Mouse (Mus musculus) midbrain, embryonic 16.5 days (tissue): Measurements from ENCODE around the gene Spem1. TPM values are rescaled to one million over a fixed set of nuclear protein-coding genes. Genes with fewer than 3 reads are reported as not detected.
"Not testable (repeated sequence)": the region's sequence is repeated elsewhere in the genome, so short reads cannot be mapped to it uniquely, and the experiment has no call there.

Experiments
- ATAC-seq: fragments of 200-750 bp; cut with Nextera tagmentation; 2 replicates; pipeline ENCODE4 v1.8.0; 2017; ENCODE audit warnings: moderate TSS enrichment
- H3K27ac ChIP-seq: fragments of 300-500 bp; sonication (generic); 2 replicates; pipeline ENCODE4 v1.5.1; 2014; ENCODE audit warnings: mild to moderate bottlenecking, low read length, mixed read lengths
- H3K27me3 ChIP-seq: fragments of 300-500 bp; sonication (generic); 2 replicates; pipeline ENCODE4 v1.6.1; 2014; ENCODE audit warnings: low read depth, low read length, mixed read lengths; ENCODE audit not compliant: control insufficient read depth, insufficient read depth
- H3K36me3 ChIP-seq: fragments of 300-500 bp; sonication (generic); 2 replicates; pipeline ENCODE4 v1.6.1; 2014; ENCODE audit warnings: mild to moderate bottlenecking, low read length, moderate library complexity, mixed read lengths; ENCODE audit not compliant: control insufficient read depth, insufficient read depth
- H3K4me1 ChIP-seq: fragments of 300-500 bp; sonication (generic); 2 replicates; pipeline ENCODE4 v1.6.1; 2014; ENCODE audit warnings: mild to moderate bottlenecking, low read length, mixed read lengths; ENCODE audit not compliant: control insufficient read depth, insufficient read depth
- H3K4me2 ChIP-seq: fragments of 300-500 bp; sonication (generic); 2 replicates; pipeline ENCODE4 v1.6.1; 2014; ENCODE audit warnings: mild to moderate bottlenecking, low read length, mixed read lengths
- H3K4me3 ChIP-seq: fragments of 300-500 bp; sonication (generic); 2 replicates; pipeline ENCODE4 v1.5.1; 2014; ENCODE audit warnings: low read depth, mild to moderate bottlenecking, low read length, moderate library complexity, mixed read lengths
- H3K9ac ChIP-seq: fragments of 300-500 bp; sonication (generic); 2 replicates; pipeline ENCODE4 v1.6.1; 2014; ENCODE audit warnings: low read depth, low read length, mixed read lengths
- H3K9me3 ChIP-seq: fragments of 300-500 bp; sonication (generic); replicated peaks from 2 replicates; pipeline ENCODE4 v1.6.1; 2014; ENCODE audit warnings: mild to moderate bottlenecking, low read length, mixed read lengths; ENCODE audit not compliant: control insufficient read depth, poor library complexity, severe bottlenecking
- WGBS: fragments of 180-500 bp; shearing (Covaris S2); extraction: QIAGEN DNeasy Blood & Tissue Kit; methylation state at CpG from one replicate; pipeline ENCODE4 v1.1.7; 2014; 5-methylcytosine and 5-hydroxymethylcytosine counted together
- polyA plus RNA-seq: library from polyadenylated mRNA; unstranded; fragments of >200 nt; fragmentation: Nextera tagmentation; extraction: Ambion mirVana; gene quantifications from 2 replicates; pipeline ENCODE4 v1.2.1, GENCODE M21; 2015

Gene Spem1
- 0.24 and 0.68 TPM in 2 replicates for polyA plus RNA-seq

DNA sequence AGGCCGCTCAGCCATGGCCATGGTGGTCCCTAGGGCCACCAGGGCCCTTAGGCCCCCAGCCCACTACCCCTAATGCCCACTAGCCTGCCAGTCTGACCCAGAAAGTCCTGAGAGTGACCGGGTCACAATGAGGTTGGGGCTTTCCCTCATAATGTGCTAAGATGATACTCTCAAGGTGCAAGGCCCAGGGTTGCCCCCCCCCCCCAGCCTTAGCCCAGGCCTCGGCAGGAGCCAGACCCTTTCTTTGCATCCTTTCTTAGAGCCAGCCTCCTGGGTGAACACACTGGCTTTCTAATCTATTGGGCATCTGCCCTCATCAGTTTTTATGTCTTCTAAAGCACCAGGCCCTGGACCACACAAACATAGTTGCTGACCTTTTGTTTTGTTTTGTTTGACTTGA lies at the start of gene Spem1:
TSS of gene Spem1 (minus strand) at position 101 of the 400 bp plus-strand sequence.
- H3K27me3 ChIP-seq = no peaks in the 10 kb centered on the region
- H3K9ac ChIP-seq = no peak within 1 kb of the TSS
- no peak within 1 kb of the TSS for H3K4me3 ChIP-seq
- WGBS = 86% methylated on average over 3 of the region's 3 CpGs
- no peaks in the 10 kb centered on the region for H3K4me1 ChIP-seq
- H3K4me2 ChIP-seq = no peak within 1 kb of the TSS
- no peak within 1 kb of the TSS for H3K27ac ChIP-seq
- H3K36me3 ChIP-seq = peaks cover 25% of the 10 kb centered on the region
- H3K9me3 ChIP-seq = no peaks in the 10 kb centered on the region; the same call in 1 of the 2 replicates
- ATAC-seq = no peak

DNA sequence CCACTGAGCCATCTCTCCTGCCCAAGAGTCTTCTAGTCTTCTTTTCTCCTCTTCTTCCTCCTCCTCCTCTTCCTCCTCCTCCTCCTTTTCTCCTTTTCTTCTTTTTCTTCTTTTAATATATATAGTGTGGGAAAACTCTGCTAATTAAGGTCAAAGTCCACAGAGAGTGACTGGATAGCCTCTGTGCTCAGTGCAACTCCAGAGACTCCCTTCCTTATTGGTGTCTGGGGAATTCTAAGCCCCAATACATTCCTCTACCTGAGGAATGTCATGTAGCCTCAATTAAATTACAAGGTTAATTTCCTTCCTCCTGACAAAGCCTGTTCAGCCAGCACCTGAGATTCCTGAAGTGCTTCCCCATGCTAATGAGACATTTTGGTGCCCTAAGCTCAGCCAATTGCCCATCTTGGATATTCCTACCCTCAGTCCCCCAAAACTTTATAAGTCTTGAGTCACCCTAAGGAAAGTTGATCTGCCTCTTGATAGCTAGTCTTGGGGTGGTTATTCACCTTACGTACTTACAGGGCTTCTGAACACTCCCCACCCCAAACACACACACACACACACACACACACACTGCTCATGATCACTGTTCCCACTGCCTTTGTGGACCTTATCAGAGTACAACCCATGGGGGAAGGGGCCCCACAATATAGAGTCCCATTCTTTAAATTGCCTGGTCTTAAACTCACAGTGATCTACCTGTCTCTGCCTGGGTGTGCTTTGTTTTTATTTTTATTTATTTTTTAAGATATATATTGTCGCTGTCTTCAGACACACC lies 48.5 kb upstream of the Spem1 start:
- Histone ChIP-seq H3K9ac (no peak overlapping the region), H3K9me3 (no peaks in the 10 kb centered on the region), H3K4me2 (no peak overlapping the region), H3K36me3 (no peaks in the 10 kb centered on the region), H3K4me1 (no peaks in the 10 kb centered on the region), H3K4me3 (no peak overlapping the region), H3K27me3 (no peaks in the 10 kb centered on the region), H3K27ac (no peak overlapping the region)
- no peak for ATAC-seq
- 92% methylated on average over 2 of the region's 2 CpGs for WGBS

DNA sequence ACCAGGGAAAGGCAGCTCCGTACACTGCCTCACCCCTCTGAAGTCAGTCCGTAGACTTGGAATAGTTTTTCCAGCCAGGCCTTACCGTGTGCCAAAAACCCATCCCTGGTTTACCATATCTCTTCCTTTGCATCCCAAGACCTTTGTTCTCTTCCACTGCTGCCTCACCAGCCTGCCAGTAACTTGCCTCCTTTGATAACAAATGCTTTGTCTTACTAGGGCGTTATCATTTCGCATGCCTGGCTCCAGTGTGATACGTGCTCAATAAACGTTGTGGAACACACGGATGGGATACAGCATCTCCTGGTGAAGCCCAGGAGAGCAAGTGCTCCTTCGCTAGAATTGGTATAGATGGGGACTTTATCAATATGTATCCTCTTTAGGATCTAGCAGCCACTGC lies 45.4 kb upstream of the Spem1 start:
- WGBS = 77% methylated on average over 9 of the region's 9 CpGs

GRCm38 (mm10) chr11:69865561-69865960 lies 43.6 kb upstream of the Spem1 start:
- Histone ChIP-seq H3K27me3 (no peaks in the 10 kb centered on the region), H3K9me3 (no peaks in the 10 kb centered on the region), H3K4me3 (no peak overlapping the region), H3K27ac (no peak overlapping the region), H3K4me2 (no peak overlapping the region), H3K9ac (no peak overlapping the region), H3K36me3 (no peaks in the 10 kb centered on the region), H3K4me1 (no peaks in the 10 kb centered on the region)
- 78% methylated on average over 9 of the region's 9 CpGs for whole genome bisulfite sequencing
- no peak for ATAC-seq

More for the DNA sequence above, 45.4 kb upstream of the Spem1 start:
- no peaks in the 10 kb centered on the region for H3K4me1 ChIP-seq
- no peaks in the 10 kb centered on the region for H3K27me3 ChIP-seq
- no peak overlapping the region for H3K4me2 ChIP-seq
- no peaks in the 10 kb centered on the region for H3K9me3 ChIP-seq
- no peak for ATAC-seq
- H3K4me3 ChIP-seq = no peak overlapping the region
- no peak overlapping the region for H3K9ac ChIP-seq
- no peaks in the 10 kb centered on the region for H3K36me3 ChIP-seq
- H3K27ac ChIP-seq = no peak overlapping the region

- no peak overlapping the region for H3K4me3 ChIP-seq
- H3K9me3 ChIP-seq = no peaks in the 10 kb centered on the region
- H3K27me3 ChIP-seq = no peaks in the 10 kb centered on the region
- H3K36me3 ChIP-seq = no peaks in the 10 kb centered on the region
- no peak overlapping the region for H3K4me2 ChIP-seq
- no peak overlapping the region for H3K9ac ChIP-seq
- no peak overlapping the region for H3K27ac ChIP-seq
- ATAC-seq = no peak
- H3K4me1 ChIP-seq = no peaks in the 10 kb centered on the region
- whole genome bisulfite sequencing = 57% methylated on average over 8 of the region's 8 CpGs
These were observed 42.3 kb upstream of the Spem1 start for GRCm38 (mm10) chr11:69864138-69864860.

DNA sequence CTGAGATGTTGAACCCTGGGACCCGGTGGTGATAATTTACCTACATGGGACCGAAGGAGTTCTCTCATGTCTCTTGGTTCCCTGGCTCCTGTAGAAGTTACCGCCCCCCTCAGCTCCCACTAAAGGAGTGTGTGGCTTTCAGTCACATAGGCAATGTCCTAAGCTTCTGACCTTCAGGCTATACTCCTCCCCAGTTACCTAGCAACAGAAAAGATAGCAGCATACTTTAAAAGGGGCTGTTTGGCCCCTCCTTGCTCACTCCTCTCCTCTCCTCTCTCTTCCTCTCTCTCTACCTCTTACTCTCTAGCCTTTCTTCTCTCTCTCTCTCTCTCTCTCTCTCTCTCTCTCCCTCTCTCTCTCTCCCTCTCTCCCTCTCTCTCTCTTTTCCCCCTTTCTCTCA lies 41.7 kb upstream of the Spem1 start:
- not testable (repeated sequence) for H3K27ac ChIP-seq, H3K36me3 ChIP-seq, ATAC-seq, H3K4me3 ChIP-seq, H3K27me3 ChIP-seq, H3K4me1 ChIP-seq, H3K9ac ChIP-seq, H3K4me2 ChIP-seq, H3K9me3 ChIP-seq
- WGBS = 85% methylated on average over 3 of the region's 3 CpGs

- Histone ChIP-seq H3K36me3 (no peaks in the 10 kb centered on the region), H3K4me2 (no peak within 1 kb of the TSS), H3K4me3 (no peak within 1 kb of the TSS), H3K9ac (no peak within 1 kb of the TSS), H3K9me3 (no peaks in the 10 kb centered on the region), H3K4me1 (no peaks in the 10 kb centered on the region), H3K27ac (no peak within 1 kb of the TSS), H3K27me3 (peaks cover 11% of the 10 kb centered on the region)
- ATAC-seq = no peak
- 22% methylated on average over 30 of the region's 30 CpGs for WGBS
These were observed 36.4 kb upstream of the Spem1 start, which contains the start of gene Tnk1 for GRCm38 (mm10) chr11:69858113-69858998. TSS of gene Tnk1 (minus strand) at chr11:69858730.

DNA sequence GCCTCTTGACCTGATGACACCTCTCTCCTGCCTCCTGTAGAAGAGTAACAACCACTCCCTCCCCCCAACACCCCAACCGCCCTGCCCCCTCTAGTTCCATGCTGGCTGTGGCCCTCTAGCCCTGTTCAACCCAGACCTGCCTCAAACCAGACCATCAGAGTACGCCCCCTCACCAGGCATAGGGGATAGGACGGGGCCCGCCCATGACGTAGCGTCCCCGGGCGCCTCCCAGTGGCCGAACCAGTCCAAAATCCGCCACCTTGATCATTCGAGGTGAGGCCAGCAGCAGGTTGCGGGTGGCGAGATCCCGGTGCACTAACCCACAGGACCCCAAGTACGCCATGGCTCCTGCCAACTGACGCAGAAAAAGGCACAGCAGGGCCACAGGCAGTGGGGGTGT lies 33.4 kb upstream of the Spem1 start:
- H3K27me3 ChIP-seq = peaks cover 11% of the 10 kb centered on the region
- no peak overlapping the region for H3K9ac ChIP-seq
- H3K4me1 ChIP-seq = no peaks in the 10 kb centered on the region
- ATAC-seq = 0 out of 2 replicates have a peak, but pooled peaks have one; percentile 50
- H3K36me3 ChIP-seq = peaks cover 14% of the 10 kb centered on the region
- H3K27ac ChIP-seq = no peak overlapping the region
- no peaks in the 10 kb centered on the region for H3K9me3 ChIP-seq
- H3K4me2 ChIP-seq = no peak overlapping the region
- no peak overlapping the region for H3K4me3 ChIP-seq
- WGBS = 16% methylated on average over 16 of the region's 16 CpGs
